Mouse (Mus musculus) liver, adult 2 months (tissue): ENCODE measurements at regions not wholly inside any gene's neighbourhood (a gene's known extent, or its start where the extent isn't known, plus 50 kb on each side); places are given as distances from the start of the nearest gene placed in this dataset.

Experiments
- CTCF ChIP-seq: fragments of 200-500 bp; IDR thresholded peaks from 2 replicates; pipeline ENCODE4 v1.5.1; 2011; ENCODE audit warnings: low read depth, low read length, control low read depth
- POLR2A ChIP-seq: fragments of 200-500 bp; IDR thresholded peaks from 2 replicates; pipeline ENCODE4 v1.6.1; 2011; ENCODE audit warnings: low read length, control low read depth; ENCODE audit not compliant: insufficient read depth; ENCODE audit errors: extremely low read depth

GRCm38 (mm10) chr9:22989508-22989907, 233.4 kb upstream of the Bmper start:
- TF ChIP-seq CTCF (no peak), POLR2A (no peak)
